Mouse (Mus musculus) heart, adult 11 months (tissue): ENCODE data around the gene Zp3.

Experiments used
- DNase-seq: peaks from one replicate; pipeline ENCODE4 v3.0.0; 2022

Zp3 gene

DNA sequence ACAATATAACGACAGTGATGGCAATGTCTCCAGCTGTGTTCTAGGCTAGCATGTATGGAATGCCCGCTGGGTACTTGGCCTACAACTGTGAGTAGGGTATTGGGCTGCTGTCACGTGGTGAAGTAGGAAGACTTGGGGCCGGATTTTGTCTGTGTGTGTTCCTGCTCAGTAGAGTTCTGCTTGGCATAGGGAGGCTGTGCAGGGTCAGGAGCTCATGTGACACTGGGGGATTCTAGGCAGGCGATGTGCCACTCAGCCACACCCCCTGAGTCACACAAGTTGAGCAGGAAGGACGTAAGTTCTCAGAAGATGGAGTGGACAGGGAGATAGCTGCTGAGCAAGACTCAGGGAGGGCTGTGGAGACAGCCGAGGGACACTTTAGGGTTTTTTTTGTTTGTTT, 27.8 kb downstream of the Zp3 start:
- DNase-seq, result peak; percentile 94

DNA sequence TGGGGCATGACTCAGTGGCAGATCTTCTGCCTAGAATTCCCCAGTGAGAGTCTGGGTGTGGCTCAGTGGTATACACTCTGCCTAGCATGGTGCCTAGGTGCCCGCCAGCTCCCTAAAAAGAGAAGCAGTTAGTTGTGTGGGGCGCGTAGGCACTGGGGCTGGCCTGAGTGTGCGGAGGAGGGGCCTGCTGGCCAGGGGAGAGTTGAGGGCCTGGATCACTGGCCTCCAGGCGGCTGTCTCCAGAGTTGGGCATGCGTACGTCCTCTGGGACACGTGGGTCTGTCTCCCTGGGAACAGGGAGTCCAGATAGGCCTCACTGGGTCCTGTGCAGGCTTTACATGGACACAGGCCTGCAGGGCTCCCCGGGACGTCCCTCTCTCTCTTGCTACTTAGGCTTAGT, 35.0 kb downstream of the Zp3 start:
- peak; percentile 93 for DNase-seq

- DNase-seq, result peak; percentile 92
Measured at GRCm38 (mm10) chr5:136015586-136015985, 35.7 kb downstream of the Zp3 start.

DNA sequence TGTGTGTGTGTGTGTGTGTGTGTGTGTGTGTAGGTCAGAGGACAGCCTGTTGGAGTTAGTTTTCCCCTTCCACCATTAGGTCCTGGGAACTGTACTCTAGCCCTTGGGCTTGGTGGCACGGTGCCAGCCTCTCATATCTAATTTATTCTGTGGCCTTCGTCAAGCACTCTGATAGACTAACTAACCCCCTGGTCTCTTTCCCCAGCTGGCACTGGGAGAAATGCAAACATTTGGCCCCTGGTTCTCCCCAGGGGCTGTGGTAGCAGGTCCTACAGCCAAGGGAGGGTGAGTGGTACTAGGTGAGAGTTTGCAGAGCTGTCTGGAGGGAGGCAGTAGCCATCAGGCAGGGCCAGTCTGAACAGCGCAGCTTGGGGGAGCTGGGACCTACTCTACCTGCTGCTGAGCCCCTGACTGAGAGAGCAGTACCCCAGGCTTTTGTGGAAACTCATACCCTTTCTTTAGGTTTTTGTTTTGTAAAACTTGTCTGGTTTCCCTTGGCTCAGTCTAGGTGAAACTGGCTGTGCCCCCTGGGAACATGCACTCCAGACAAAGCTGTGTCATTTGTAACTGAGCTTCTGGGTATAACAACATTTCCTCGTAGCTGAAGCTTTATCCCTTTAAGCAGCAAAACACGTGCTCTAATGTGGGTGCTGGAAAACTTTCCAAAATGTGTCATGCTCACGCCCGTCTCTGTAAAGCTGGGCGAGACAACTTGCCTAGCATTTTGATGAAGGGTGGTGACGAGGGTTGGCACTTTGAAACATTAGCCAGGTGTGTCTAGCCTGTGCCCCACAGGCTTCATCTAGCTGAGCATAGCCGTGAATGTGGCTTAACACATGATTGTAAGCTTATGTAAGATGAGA, 36.3 kb downstream of the Zp3 start:
- DNase-seq, result peak; percentile 92

- peak; percentile 95 for DNase-seq
Measured at GRCm38 (mm10) chr5:136017262-136017661, 37.4 kb downstream of the Zp3 start.

- DNase-seq, result no peak
Measured at GRCm38 (mm10) chr5:136018726-136019125, 38.8 kb downstream of the Zp3 start.

- DNase-seq, result peak; percentile 93
Measured at GRCm38 (mm10) chr5:136019907-136020306, 40.0 kb downstream of the Zp3 start.

DNA sequence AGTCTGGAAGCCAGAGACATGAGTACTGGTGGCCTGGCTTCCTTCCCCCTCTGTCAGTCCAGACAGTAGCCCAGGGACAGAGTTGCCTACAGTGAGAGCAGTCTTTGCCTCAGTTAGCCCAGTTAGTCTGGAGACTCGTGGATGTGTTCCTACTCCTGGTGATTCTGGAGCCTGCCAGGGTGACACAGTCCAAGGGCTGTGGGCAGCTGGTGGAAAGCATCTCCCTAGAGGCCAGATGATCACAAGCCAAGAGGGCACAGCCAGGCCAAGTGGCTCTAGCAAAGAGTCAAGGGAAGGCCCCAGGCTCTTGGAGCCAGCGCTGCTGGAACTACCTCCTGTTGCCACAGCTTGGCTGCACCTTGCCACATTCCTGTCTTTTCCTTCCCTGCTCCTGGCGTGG, 45.8 kb downstream of the Zp3 start:
- peak; percentile 89 for DNase-seq

GRCm38 (mm10) chr5:136026859-136027258, 47.0 kb downstream of the Zp3 start:
- DNase-seq, result no peak

DNA sequence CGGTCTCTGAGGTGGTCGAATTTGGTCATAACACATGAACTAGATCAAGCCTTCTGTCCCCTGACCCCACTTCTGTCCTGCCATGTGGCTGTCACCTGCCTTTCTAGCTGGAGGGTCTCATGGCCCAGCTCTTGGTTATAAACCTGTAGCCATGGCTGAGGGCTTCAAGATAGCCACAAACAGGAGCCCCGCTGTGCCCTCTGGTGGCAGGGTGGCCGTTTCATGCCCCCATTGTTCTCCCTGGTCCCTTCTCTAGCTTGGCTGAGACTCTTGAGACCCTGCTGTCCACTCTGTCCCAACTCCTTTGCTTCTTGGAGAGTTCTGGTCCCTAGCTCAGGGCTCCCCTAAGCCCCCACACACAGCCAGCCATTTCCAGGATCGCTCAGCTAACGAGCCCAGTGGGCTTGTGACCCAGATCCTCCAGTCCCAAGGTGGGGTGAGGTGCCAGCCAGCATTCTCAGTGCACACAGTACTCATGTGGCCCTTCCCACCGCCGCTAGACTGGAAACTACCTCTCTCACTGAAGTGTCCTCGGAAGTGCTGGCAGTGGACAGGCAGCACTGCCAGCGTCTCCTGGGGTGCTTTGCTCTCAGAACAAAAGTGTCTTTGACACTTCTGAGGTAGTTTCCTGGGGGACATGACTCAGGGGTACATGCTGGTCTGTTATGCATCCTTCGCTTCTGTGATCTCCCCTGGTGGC, 47.9 kb downstream of the Zp3 start:
- no peak for DNase-seq

- no peak for DNase-seq
Measured at GRCm38 (mm10) chr5:136034868-136035267, 55.0 kb downstream of the Zp3 start.

- no peak for DNase-seq
Measured at GRCm38 (mm10) chr5:136035285-136035684, 55.4 kb downstream of the Zp3 start.

DNA sequence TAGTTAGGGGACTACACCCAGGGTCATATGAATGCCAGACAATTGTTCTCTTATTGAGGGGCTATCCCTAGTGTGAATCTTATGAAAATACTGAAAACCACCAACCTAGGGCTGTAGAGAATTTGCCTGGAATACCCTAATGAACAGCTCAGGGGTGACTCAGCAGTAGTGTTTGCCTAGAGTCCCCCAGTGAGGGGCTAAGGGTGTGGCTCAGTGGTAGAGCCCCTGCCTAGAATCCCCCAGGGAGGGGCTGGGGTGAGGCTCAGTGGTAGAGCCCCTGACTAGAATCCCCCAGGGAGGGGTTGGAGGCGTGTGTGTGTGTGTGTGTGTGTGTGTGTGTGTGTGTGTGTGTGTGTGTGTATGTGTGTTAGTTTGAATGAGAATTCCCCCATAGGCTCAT, 56.8 kb downstream of the Zp3 start:
- DNase-seq, result no peak
